Mouse (Mus musculus) myocyte (in vitro differentiated cells): ENCODE data around the gene Memo1. TPM values are rescaled to one million over a fixed set of nuclear protein-coding genes. Genes with fewer than 3 reads are reported as not detected.
A peak's percentile ranks its signal among the peaks of the same experiment; 100 is the strongest.

Experiments
- H3K27me3 ChIP-seq: one replicate; pipeline ENCODE4 v1.6.1; 2011; ENCODE audit not compliant: control insufficient read depth, insufficient read depth, insufficient read length
- H3K36me3 ChIP-seq: one replicate; pipeline ENCODE4 v1.6.1; 2011; ENCODE audit not compliant: control insufficient read depth, insufficient read depth
- H3K4me2 ChIP-seq: one replicate; pipeline ENCODE4 v1.6.1; 2011; ENCODE audit warnings: low read depth, control low read depth
- H3K4me3 ChIP-seq: one replicate; pipeline ENCODE4 v1.5.1; 2011; ENCODE audit warnings: mild to moderate bottlenecking, control low read depth, moderate library complexity
- H3K79me2 ChIP-seq: one replicate; pipeline ENCODE4 v1.6.1; 2011; ENCODE audit not compliant: control insufficient read depth, insufficient read depth
- H3ac ChIP-seq: one replicate; pipeline ENCODE4 v1.6.1; 2011; ENCODE audit not compliant: control insufficient read depth, insufficient read length
- CEBPB ChIP-seq: IDR thresholded peaks from 2 replicates; pipeline ENCODE4 v1.6.1; 2011; ENCODE audit warnings: mild to moderate bottlenecking, moderate library complexity; ENCODE audit not compliant: poor library complexity, insufficient read depth, severe bottlenecking
- E2F4 ChIP-seq: IDR thresholded peaks from one replicate; pipeline ENCODE4 v1.6.1; 2011; ENCODE audit warnings: mild to moderate bottlenecking, control low read depth, moderate library complexity; ENCODE audit not compliant: insufficient read depth
- MAX ChIP-seq: IDR thresholded peaks from one replicate; pipeline ENCODE4 v1.6.1; 2011; ENCODE audit warnings: low read depth, mild to moderate bottlenecking, control low read depth
- MYOD1 ChIP-seq, 3 experiments: IDR thresholded peaks; one replicate each; pipeline ENCODE4 v1.6.1; 2011; ENCODE audit warnings: control low read depth in 2 of 3, low read depth in 2 of 3, mild to moderate bottlenecking in 2 of 3, moderate library complexity in 1 of 3; ENCODE audit not compliant: insufficient read length in 2 of 3, control insufficient read depth in 1 of 3
- MYOG ChIP-seq, 3 experiments: IDR thresholded peaks; one replicate each; pipeline ENCODE4 v1.6.1; 2011; ENCODE audit warnings: control low read depth in 2 of 3, low read depth in 2 of 3, mild to moderate bottlenecking in 2 of 3; ENCODE audit not compliant: insufficient read length in 2 of 3, control insufficient read depth in 1 of 3, insufficient read depth in 1 of 3
- POLR2A ChIP-seq: IDR thresholded peaks from one replicate; pipeline ENCODE4 v1.6.1; 2011; ENCODE audit warnings: low read depth, mild to moderate bottlenecking, control low read depth, moderate library complexity; ENCODE audit not compliant: insufficient read length
- POLR2AphosphoS2 ChIP-seq: IDR thresholded peaks from one replicate; pipeline ENCODE4 v1.6.1; 2011; ENCODE audit warnings: low read depth, control low read depth; ENCODE audit not compliant: insufficient read length
- REST ChIP-seq: IDR thresholded peaks from one replicate; pipeline ENCODE4 v1.6.1; 2011; ENCODE audit warnings: mild to moderate bottlenecking, control low read depth, moderate library complexity; ENCODE audit not compliant: insufficient read depth, insufficient read length
- SRF ChIP-seq: IDR thresholded peaks from one replicate; pipeline ENCODE4 v1.6.1; 2011; ENCODE audit warnings: low read depth; ENCODE audit not compliant: control insufficient read depth, insufficient read length
- TCF12 ChIP-seq: IDR thresholded peaks from one replicate; pipeline ENCODE4 v1.6.1; 2011; ENCODE audit warnings: mild to moderate bottlenecking, control low read depth; ENCODE audit not compliant: poor library complexity, insufficient read depth, severe bottlenecking
- TCF3 ChIP-seq: IDR thresholded peaks from one replicate; pipeline ENCODE4 v1.6.1; 2011; ENCODE audit warnings: low read depth, control low read depth; ENCODE audit not compliant: insufficient read length
- USF1 ChIP-seq: IDR thresholded peaks from one replicate; pipeline ENCODE4 v1.6.1; 2011; ENCODE audit warnings: low read depth, mild to moderate bottlenecking, control low read depth, moderate library complexity
- polyA plus RNA-seq: library from polyadenylated mRNA; unstranded; fragments of >200 nt; fragmentation: generic; extraction: Trizol; gene quantifications from one replicate; pipeline ENCODE4 v1.2.1, GENCODE M21; 2012; ENCODE audit warnings: missing spikeins

The Memo1 gene
- polyA plus RNA-seq, 1 experiment: 71.2 TPM

GRCm38 (mm10) chr17:74316309-74316863 is 21.1 kb upstream of the Memo1 start:
- Histone ChIP-seq H3K79me2 (peaks cover 17% of the 10 kb centered on the region), H3K4me2 (peak overlapping the region; percentile 93), H3K36me3 (no peaks in the 10 kb centered on the region), H3K27me3 (no peaks in the 10 kb centered on the region), H3K4me3 (peak overlapping the region; percentile 75), H3ac (peak overlapping the region; percentile 28)
- peak; percentile 21 for TF ChIP-seq TCF3
- TF ChIP-seq POLR2AphosphoS2: peak; percentile 91
- TF ChIP-seq MYOG (IDR thresholded peaks at IDR 0.05; ENCODE audit: control insufficient read depth in 1 of 3, insufficient read depth in 1 of 3, insufficient read length in 2 of 3, low read depth in 2 of 3): peak in 1 of 3 experiments; percentile 28
- TF ChIP-seq MYOD1 (IDR thresholded peaks at IDR 0.05; ENCODE audit: control insufficient read depth in 1 of 3, insufficient read length in 2 of 3, low read depth in 2 of 3): peak in 2 of 3 experiments; percentile 26 to 63
- TF ChIP-seq SRF: no peak
- TF ChIP-seq REST: no peak
- peak; percentile 36 for TF ChIP-seq E2F4
- TF ChIP-seq POLR2A: peak; percentile 92

DNA sequence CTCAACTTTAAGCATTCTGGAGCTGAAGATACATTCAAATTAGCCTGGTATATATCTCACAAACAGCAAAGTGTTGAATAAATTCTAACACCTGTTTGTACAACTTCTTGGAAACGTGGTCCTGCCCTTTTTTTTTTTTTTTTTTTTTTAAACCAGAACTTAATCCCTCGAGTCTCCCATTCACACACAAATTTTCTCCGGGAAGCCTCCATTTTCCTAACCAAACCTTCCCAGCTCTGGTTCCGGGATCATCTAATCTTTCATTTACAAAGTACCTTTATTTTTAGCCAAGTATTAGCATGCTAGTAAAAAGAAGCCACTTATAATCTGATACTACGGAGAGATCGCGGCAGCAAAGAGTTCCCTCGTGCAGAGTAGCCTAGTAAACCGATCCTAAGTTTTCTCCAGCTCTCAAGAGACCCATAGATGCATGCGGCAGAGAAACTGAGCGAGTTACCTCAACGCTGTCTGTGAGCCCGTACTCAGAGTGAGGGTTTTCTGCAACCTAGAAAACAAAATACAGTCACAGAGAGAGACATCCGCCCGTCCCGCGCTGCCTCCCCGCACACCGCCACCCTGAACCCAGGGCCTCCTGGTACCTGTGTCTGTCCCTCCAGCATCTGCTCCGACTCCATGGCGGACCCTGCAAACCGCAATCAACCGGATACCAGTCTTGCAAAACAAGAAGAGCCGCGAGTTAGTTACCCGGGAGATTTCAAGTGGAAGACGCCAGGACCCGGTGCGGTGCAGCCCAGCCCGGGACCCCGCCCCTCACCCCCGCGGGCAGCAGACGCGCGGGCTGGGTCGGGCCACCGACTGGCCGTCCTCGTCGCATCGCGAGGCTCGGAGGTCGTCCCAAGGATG is 20.4 kb upstream of the Memo1 start:
- peak overlapping the region; percentile 75 for H3K4me3 ChIP-seq
- peak overlapping the region; percentile 28 for H3ac ChIP-seq
- H3K27me3 ChIP-seq: no peaks in the 10 kb centered on the region
- TF ChIP-seq POLR2AphosphoS2: no peak
- no peak for TF ChIP-seq REST
- no peak for TF ChIP-seq TCF12
- TF ChIP-seq POLR2A: no peak
- TF ChIP-seq MYOG (IDR thresholded peaks at IDR 0.05; ENCODE audit: control insufficient read depth in 1 of 3, insufficient read depth in 1 of 3, insufficient read length in 2 of 3, low read depth in 2 of 3): no peak
- TF ChIP-seq E2F4: no peak
- no peak for TF ChIP-seq MAX
- TF ChIP-seq CEBPB: no peak
- TF ChIP-seq TCF3: no peak
- no peak for TF ChIP-seq SRF
- no peak for TF ChIP-seq USF1
- no peak for TF ChIP-seq MYOD1 (IDR thresholded peaks at IDR 0.05; ENCODE audit: control insufficient read depth in 1 of 3, insufficient read length in 2 of 3, low read depth in 2 of 3)
- H3K4me2 ChIP-seq: peak overlapping the region; percentile 84
- peaks cover 17% of the 10 kb centered on the region for H3K79me2 ChIP-seq
- no peaks in the 10 kb centered on the region for H3K36me3 ChIP-seq

DNA sequence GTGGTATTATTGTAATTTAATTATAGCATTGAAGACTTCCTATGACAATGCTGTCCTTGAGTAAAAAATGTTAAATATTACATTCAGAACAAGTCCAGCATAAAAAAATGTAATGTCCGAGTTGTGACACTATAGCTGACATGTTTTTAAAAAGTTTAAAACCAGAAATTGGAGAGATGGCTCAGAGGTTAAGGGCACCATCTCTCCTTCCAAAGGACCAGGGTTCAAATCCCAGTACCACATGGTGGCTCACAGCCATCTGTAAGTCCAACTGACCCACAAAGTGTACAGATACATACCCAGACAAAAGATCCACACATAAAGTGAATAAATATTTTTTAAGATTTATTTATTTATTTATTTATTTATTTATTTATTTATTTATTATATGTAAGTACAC is 10.7 kb upstream of the Memo1 start:
- Histone ChIP-seq H3K27me3 (no peaks in the 10 kb centered on the region), H3K79me2 (no peaks in the 10 kb centered on the region), H3ac (no peak overlapping the region), H3K4me2 (no peak overlapping the region), H3K4me3 (no peak overlapping the region), H3K36me3 (peaks cover 12% of the 10 kb centered on the region)
- TF ChIP-seq TCF12 (no peak), E2F4 (no peak), MAX (no peak), POLR2A (no peak), MYOG (IDR thresholded peaks at IDR 0.05; ENCODE audit: control insufficient read depth in 1 of 3, insufficient read depth in 1 of 3, insufficient read length in 2 of 3, low read depth in 2 of 3) (no peak), POLR2AphosphoS2 (no peak), SRF (no peak), USF1 (no peak), REST (no peak), CEBPB (no peak), MYOD1 (IDR thresholded peaks at IDR 0.05; ENCODE audit: control insufficient read depth in 1 of 3, insufficient read length in 2 of 3, low read depth in 2 of 3) (no peak), TCF3 (no peak)

DNA sequence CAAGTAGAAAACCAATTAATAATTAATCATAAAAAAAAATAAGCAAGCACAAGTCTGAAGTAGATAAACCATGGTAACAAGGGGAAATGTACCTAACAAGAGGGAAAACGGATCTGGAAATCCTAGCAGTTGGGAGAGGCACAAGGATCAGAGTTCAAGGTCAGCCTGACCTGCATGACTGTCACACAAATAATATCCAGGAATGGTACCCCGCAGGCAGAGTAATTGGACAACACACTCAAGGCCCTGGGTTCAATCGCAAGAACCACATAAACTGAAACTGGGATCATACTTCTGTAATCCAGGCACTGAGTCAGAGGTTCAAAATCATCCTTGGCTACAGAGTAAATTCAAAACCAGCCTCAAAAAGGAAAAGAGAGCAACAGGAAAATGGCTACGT is 10.3 kb upstream of the Memo1 start:
- H3K36me3 ChIP-seq: peaks cover 12% of the 10 kb centered on the region
- H3K27me3 ChIP-seq: no peaks in the 10 kb centered on the region
- TF ChIP-seq CEBPB: no peak
- TF ChIP-seq USF1: no peak
- no peak for TF ChIP-seq SRF
- no peak for TF ChIP-seq REST
- TF ChIP-seq TCF12: no peak
- no peak for TF ChIP-seq MYOG (IDR thresholded peaks at IDR 0.05; ENCODE audit: control insufficient read depth in 1 of 3, insufficient read depth in 1 of 3, insufficient read length in 2 of 3, low read depth in 2 of 3)
- TF ChIP-seq MYOD1 (IDR thresholded peaks at IDR 0.05; ENCODE audit: control insufficient read depth in 1 of 3, insufficient read length in 2 of 3, low read depth in 2 of 3): no peak
- TF ChIP-seq POLR2AphosphoS2: no peak
- no peak for TF ChIP-seq E2F4
- TF ChIP-seq TCF3: no peak
- no peak for TF ChIP-seq POLR2A
- TF ChIP-seq MAX: no peak
- no peak overlapping the region for H3ac ChIP-seq
- H3K4me2 ChIP-seq: no peak overlapping the region
- H3K79me2 ChIP-seq: no peaks in the 10 kb centered on the region
- H3K4me3 ChIP-seq: no peak overlapping the region
